Mouse (Mus musculus) right cerebral cortex, adult 18-20 months (tissue): ENCODE measurements around the gene Znrd1.

Experiments used
- DNase-seq: peaks from one replicate; pipeline ENCODE4 v3.0.0; 2022; ENCODE audit warnings: mixed read lengths

Gene Znrd1

GRCm38 (mm10) chr17:36922715-36923114 is 35.6 kb downstream of the Znrd1 start:
- no peak for DNase-seq

DNA sequence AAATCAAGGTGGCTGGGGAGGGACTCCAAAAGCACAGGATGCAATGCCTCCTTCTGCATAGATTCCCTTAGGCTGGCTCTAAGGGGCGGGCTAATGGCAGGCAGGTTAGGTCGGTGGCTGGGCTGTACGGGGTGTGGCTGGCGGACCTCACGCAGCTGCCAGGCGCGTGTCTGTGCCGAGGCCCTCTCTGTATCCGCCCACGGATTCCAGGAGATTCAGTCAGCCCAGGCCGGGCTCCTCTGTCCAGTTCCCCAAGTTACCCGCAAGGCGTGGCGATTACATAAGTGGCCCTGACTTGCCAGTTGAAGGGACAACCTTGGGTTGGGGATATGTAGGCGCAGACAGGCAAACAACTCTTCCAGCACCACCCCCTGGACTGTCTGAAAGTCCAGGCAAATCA is 38.1 kb downstream of the Znrd1 start:
- DNase-seq, result no peak

DNA sequence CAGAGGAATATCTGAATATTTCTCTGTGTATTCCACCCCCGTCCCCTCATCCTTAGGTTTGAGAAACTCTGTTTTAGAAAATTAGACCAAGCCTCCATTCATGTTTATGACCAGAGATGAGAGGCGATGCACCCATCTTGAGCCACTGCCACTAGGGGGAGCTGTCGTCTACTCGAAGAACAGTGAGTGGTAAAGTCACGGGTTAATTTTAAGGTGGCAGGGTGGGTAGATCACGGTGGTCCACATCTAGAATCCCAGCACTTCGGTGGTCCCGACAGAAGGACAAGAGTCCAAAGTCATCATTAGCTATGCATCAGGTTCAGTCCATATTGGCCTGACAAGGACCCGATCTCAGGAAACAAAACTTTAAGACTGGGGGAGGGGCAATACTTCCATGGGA is 43.3 kb downstream of the Znrd1 start:
- DNase-seq, result peak; percentile 42

DNA sequence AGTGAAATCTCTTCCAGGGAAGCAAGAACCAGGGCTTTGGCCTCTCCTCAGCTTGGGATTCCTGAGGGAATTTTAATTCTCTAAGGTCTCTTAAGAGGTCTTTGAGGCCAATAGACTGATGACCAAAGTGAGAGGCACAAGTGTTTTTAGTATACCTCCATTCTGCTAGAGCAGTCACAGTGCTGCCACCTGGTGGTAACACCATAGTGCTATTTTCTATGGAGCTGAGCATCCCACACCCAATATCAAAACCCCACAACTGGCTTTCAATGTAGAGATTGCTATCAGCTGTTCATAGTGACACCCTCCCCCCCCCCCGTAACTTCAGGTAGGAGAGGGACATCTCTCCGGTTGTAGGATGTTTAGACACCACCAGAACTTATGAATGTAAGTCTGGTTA is 44.3 kb downstream of the Znrd1 start:
- peak; percentile 79 for DNase-seq

GRCm38 (mm10) chr17:36912031-36912430 is 46.3 kb downstream of the Znrd1 start:
- DNase-seq, result no peak

- no peak for DNase-seq
These were observed 48.6 kb downstream of the Znrd1 start for GRCm38 (mm10) chr17:36909802-36910201.

DNA sequence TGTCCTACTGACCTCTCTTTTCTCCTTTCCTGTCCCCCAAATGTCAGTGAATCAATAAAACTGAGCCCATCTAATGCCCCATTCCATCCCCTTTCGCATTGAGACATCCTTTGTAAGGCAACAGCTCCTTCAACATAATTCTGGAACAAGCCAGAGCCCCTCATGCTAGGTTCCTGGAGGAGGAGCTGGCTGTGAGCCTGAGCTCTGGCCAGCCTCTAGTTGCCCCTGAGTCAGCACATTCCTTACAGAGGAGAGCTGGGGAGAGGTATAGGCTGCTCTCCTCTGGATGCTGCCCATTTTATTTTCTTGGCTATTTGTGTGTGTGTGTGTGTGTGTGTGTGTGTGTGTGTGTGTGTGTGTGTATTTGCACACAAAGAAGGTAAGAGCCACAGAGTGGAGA is 50.1 kb downstream of the Znrd1 start:
- no peak for DNase-seq
